Mouse (Mus musculus) stomach, postnatal 0 days (tissue): Measurements from ENCODE around the gene Tspan13. TPM values are rescaled to one million over a fixed set of nuclear protein-coding genes. Genes with fewer than 3 reads are reported as not detected.

Experiments
- ATAC-seq: fragments of 200-750 bp; cut with Nextera tagmentation; 2 replicates; pipeline ENCODE4 v1.8.0; 2017; ENCODE audit not compliant: low FRiP score, low TSS enrichment
- DNase-seq: peaks from one replicate; pipeline ENCODE4 v3.0.0-alpha.2; 2016; ENCODE audit warnings: low spot score
- H3K27ac ChIP-seq: fragments of 300-500 bp; sonication (generic); replicated peaks from 2 replicates; pipeline ENCODE4 v1.5.1; 2014; ENCODE audit warnings: mild to moderate bottlenecking, control low read depth
- H3K27me3 ChIP-seq: fragments of 300-500 bp; sonication (generic); 2 replicates; pipeline ENCODE4 v1.6.1; 2014; ENCODE audit warnings: low read length; ENCODE audit not compliant: control insufficient read depth, insufficient read depth
- H3K36me3 ChIP-seq: fragments of 300-500 bp; sonication (generic); 2 replicates; pipeline ENCODE4 v1.6.1; 2014; ENCODE audit warnings: low read length, mixed read lengths; ENCODE audit not compliant: control insufficient read depth, insufficient read depth
- H3K4me1 ChIP-seq: fragments of 300-500 bp; sonication (generic); replicated peaks from 2 replicates; pipeline ENCODE4 v1.6.1; 2014; ENCODE audit warnings: antibody characterized with exemption; ENCODE audit not compliant: control insufficient read depth, insufficient read depth
- H3K4me2 ChIP-seq: fragments of 300-500 bp; sonication (generic); replicated peaks from 2 replicates; pipeline ENCODE4 v1.6.1; 2014; ENCODE audit warnings: low read depth, mild to moderate bottlenecking, control low read depth, moderate library complexity
- H3K4me3 ChIP-seq: fragments of 300-500 bp; sonication (generic); 2 replicates; pipeline ENCODE4 v1.5.1; 2014; ENCODE audit warnings: low read depth, low read length, control low read depth
- H3K9ac ChIP-seq: fragments of 300-500 bp; sonication (generic); 2 replicates; pipeline ENCODE4 v1.6.1; 2014; ENCODE audit warnings: mild to moderate bottlenecking, low read length, control low read depth, mixed read lengths
- H3K9me3 ChIP-seq: fragments of 300-500 bp; sonication (generic); 2 replicates; pipeline ENCODE4 v1.6.1; 2016; ENCODE audit warnings: low read length; ENCODE audit not compliant: control insufficient read depth
- CTCF ChIP-seq: IDR thresholded peaks from 2 replicates; pipeline ENCODE4 v1.5.1; 2016; ENCODE audit warnings: antibody characterized with exemption, low read depth, mild to moderate bottlenecking, moderate library complexity
- EP300 ChIP-seq: optimal IDR thresholded peaks from 2 replicates; pipeline ENCODE3; 2016; ENCODE audit warnings: antibody characterized with exemption
- WGBS: fragments of 180-500 bp; shearing (Covaris S2); extraction: QIAGEN DNeasy Blood & Tissue Kit; methylation state at CpG from one replicate; pipeline ENCODE4 v1.1.7; 2014; 5-methylcytosine and 5-hydroxymethylcytosine counted together
- polyA plus RNA-seq: library from polyadenylated mRNA; unstranded; fragments of >200 nt; fragmentation: Nextera tagmentation; extraction: Ambion mirVana; gene quantifications from 2 replicates; pipeline ENCODE4 v1.2.1, GENCODE M21; 2015

Tspan13 gene
- 121 and 129 TPM in 2 replicates for polyA plus RNA-seq

- peak within 1 kb of the TSS; percentile 82 for H3K27ac ChIP-seq
- ATAC-seq, result peak; percentile 95
- H3K36me3 ChIP-seq, result no peaks in the 10 kb centered on the region
- peak within 1 kb of the TSS; percentile 81 for H3K9ac ChIP-seq
- DNase-seq, result peak; percentile 94
- whole genome bisulfite sequencing, result under 1% methylated on average over 33 of the region's 35 CpGs
- TF ChIP-seq CTCF (peak; percentile 33; the same call in 1 of the 2 replicates), EP300 (no peak)
- no peaks in the 10 kb centered on the region for H3K4me1 ChIP-seq
- H3K27me3 ChIP-seq, result no peaks in the 10 kb centered on the region
- no peaks in the 10 kb centered on the region for H3K9me3 ChIP-seq
- peak within 1 kb of the TSS; percentile 100 for H3K4me2 ChIP-seq
- H3K4me3 ChIP-seq, result peak within 1 kb of the TSS; percentile 85
These were observed at the start of gene Tspan13 for GRCm38 (mm10) chr12:36042348-36042778. Gene Tspan13, minus strand, starts transcription at chr12:36042500.

GRCm38 (mm10) chr12:36091964-36092363 is 49.7 kb upstream of the Tspan13 start:
- Histone ChIP-seq H3K4me2 (no peak overlapping the region), H3K27me3 (no peaks in the 10 kb centered on the region), H3K4me3 (no peak overlapping the region), H3K9me3 (no peaks in the 10 kb centered on the region), H3K27ac (no peak overlapping the region), H3K9ac (no peak overlapping the region), H3K4me1 (no peaks in the 10 kb centered on the region), H3K36me3 (peaks cover 10% of the 10 kb centered on the region)
- ATAC-seq (no peak), DNase-seq (no peak)
- WGBS, result 81% methylated on average over 10 of the region's 10 CpGs
- TF ChIP-seq CTCF (no peak), EP300 (no peak)

- no peaks in the 10 kb centered on the region for H3K9me3 ChIP-seq
- no peak overlapping the region for H3K4me2 ChIP-seq
- H3K36me3 ChIP-seq, result peaks cover 8% of the 10 kb centered on the region
- no peaks in the 10 kb centered on the region for H3K27me3 ChIP-seq
- H3K9ac ChIP-seq, result no peak overlapping the region
- ATAC-seq (no peak), DNase-seq (peak; percentile 22)
- H3K4me1 ChIP-seq, result no peaks in the 10 kb centered on the region
- H3K4me3 ChIP-seq, result no peak overlapping the region
- H3K27ac ChIP-seq, result no peak overlapping the region
- 44% methylated on average over 6 of the region's 6 CpGs for WGBS
- TF ChIP-seq CTCF (no peak), EP300 (no peak)
These were observed 46.9 kb upstream of the Tspan13 start for GRCm38 (mm10) chr12:36089221-36089620.

GRCm38 (mm10) chr12:36088804-36089203 is 46.5 kb upstream of the Tspan13 start:
- Histone ChIP-seq H3K4me2 (no peak overlapping the region), H3K4me1 (no peaks in the 10 kb centered on the region), H3K9me3 (no peaks in the 10 kb centered on the region), H3K4me3 (no peak overlapping the region), H3K36me3 (peaks cover 8% of the 10 kb centered on the region), H3K9ac (no peak overlapping the region), H3K27ac (no peak overlapping the region), H3K27me3 (no peaks in the 10 kb centered on the region)
- 73% methylated on average over 1 of the region's 1 CpGs for WGBS
- TF ChIP-seq CTCF (no peak), EP300 (no peak)
- ATAC-seq (no peak), DNase-seq (no peak)

GRCm38 (mm10) chr12:36085380-36085779 is 43.1 kb upstream of the Tspan13 start:
- Histone ChIP-seq H3K4me2 (no peak overlapping the region), H3K4me1 (no peaks in the 10 kb centered on the region), H3K9me3 (no peaks in the 10 kb centered on the region), H3K9ac (no peak overlapping the region), H3K27me3 (no peaks in the 10 kb centered on the region), H3K27ac (no peak overlapping the region), H3K36me3 (no peaks in the 10 kb centered on the region), H3K4me3 (no peak overlapping the region)
- TF ChIP-seq EP300, result no peak
- TF ChIP-seq CTCF, result no peak
- ATAC-seq, result no peak
- no peak for DNase-seq
- WGBS, result 84% methylated on average over 2 of the region's 2 CpGs

GRCm38 (mm10) chr12:36078101-36078899 is 36.0 kb upstream of the Tspan13 start:
- ATAC-seq, result no peak
- 64% methylated on average over 4 of the region's 4 CpGs for WGBS
- Histone ChIP-seq H3K9ac (no peak overlapping the region), H3K36me3 (no peaks in the 10 kb centered on the region), H3K4me3 (no peak overlapping the region), H3K4me1 (no peaks in the 10 kb centered on the region), H3K27ac (no peak overlapping the region), H3K9me3 (no peaks in the 10 kb centered on the region), H3K4me2 (no peak overlapping the region), H3K27me3 (no peaks in the 10 kb centered on the region)
- no peak for DNase-seq
- TF ChIP-seq CTCF (no peak), EP300 (no peak)
